Mouse (Mus musculus): ENCODE measurements around the gene Lonp1. TPM values are rescaled to one million over a fixed set of nuclear protein-coding genes. Genes with fewer than 3 reads are reported as not detected.

The Lonp1 gene
- polyA plus RNA-seq (2015; fragmentation: Nextera tagmentation; extraction: Ambion mirVana): 31.1 and 32.0 TPM in 2 replicates

DNA sequence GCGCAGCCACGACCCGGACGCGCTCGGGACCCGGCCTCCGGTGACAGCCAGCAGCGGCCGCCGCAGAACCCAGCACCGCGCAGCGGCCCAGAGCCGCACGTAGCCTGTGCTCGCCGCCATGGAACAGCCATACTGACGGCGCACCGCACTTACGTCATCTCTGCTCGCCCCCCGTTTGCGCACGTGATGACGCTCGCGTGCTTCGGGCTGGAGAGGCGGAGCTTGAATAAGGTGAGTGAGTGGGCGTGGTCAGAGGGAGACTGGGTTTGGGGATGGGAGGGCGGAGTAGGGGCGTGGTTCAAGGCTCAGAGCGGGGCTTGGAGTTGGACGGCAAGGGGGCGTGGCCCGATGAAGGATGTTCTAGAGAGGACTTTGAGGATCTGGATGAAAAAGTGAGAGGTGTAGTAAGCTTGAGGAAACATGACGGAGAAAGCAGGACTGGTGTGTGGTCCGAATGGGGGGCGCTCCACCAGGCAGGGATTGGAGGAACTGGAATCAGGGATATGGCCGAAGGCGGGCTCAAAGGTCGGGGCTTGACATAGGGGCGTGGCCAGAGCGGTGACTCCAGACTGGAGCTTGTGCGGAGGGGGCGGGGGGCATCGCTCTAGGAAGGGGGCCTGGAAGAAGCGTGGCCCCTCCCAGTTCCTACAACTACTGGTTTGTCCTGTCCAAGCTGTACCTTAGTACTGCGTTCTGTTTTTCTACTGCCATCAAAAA, at the start of gene Lonp1:
Gene Lonp1, minus strand, starts transcription at position 134 of the 717 bp plus-strand sequence.

DNA sequence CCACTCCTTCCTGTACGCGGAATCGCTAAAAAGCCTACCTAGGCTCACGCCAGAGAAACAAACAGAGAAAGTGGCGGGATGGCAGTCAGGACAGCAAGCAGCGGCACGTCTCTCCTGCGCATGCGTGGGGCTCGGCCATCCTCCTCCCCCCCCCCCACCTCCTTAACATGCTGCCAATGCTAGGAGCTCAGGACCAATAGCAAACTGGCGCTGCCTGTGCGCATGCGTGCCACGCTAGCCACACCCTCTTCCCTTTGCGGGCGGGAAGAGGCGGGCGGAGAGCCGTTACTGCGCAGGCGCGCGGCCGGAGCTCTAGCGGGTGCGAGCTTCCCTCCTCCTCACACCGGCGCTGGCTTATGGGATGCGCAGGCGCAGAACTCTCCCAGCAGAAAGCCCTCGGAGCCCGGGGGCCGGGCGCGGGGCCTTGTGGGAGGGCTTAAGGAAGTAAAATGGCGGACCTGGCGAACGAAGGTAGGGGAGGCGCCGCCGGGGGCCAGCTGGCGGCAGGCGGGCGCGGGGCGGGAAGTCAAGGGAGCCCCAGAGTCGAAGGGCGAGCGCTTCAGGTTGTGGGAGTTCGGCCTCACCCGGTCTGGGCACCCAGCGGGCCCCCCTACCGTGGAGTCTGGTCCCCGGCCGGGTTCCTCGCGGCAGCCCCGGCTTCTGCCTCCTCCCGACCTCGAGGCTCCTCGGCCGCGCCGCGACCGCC, 46.4 kb upstream of the Lonp1 start, which contains the start of gene Ranbp3:
Gene Ranbp3, plus strand, starts transcription at position 354 of the 706 bp plus-strand sequence.

GRCm38 (mm10) chr17:56627530-56628277, 1.0 kb upstream of the Lonp1 start, which contains the start of gene Catsperd:
Gene Catsperd (plus strand): TSS chr17:56628143.

DNA sequence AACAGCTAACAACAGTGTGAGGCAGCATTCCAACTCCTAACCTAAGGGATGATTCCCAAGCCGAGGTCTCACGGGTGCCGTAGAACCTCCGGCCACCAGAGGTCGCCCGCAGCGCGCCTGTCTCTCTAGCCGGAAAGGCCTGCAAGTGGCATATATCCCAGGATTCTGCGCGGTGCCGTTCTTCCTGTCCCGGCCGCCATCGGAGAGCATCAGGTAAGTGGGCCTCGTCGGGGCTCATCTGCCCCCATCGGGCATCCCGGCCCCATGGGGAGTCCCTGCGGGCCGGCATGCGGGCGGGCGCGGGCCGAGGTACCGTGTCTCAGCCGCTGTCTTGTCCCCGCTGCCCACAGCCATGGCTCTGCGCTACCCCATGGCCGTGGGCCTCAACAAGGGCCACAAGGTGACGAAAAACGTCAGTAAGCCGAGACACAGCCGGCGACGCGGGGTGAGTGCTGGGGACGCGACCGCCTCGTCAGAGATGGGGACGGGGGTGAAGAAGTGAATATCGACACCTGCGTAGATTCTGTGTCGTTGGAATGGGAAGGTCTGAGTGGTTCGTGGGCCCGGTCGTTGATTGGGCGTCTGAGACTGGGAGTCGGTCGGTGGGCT, 13.3 kb downstream of the Lonp1 start, which contains the start of gene Rpl36:
Gene Rpl36, plus strand, starts transcription at position 181 of the 609 bp plus-strand sequence.

DNA sequence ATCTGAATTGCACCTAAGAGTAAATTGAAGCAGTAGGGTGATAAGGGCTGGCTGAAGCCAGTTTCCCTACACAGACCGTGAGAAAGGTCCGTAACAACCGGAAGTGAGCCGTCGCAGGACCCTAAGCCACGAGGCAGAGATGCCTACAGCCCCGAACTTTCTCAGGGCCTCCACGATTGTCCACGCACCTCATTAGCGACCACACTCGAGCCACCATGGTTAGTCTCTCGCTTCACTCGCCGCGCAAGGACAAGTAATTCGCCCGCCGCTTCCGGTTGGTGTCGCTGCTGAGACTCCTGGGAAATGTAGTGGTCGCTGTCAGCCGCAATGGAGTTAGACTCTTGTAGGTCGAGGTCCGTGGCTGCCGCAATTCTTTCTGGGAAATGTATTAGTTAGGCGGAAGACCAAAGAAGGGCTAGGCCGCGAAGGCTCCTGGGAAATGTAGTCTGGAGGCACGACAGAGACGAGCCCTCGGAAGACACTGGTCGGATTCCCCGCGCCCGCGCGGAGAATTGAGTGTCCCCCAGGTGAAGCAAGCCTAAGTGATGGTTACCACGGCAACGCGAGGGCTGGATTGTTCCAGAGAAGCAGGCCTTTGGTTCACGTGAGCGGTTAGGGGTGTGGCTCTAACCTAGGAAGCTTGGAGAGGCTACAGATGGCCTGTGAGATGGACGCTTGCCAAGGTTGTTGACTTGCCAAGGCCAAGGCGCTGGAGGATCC, 17.1 kb downstream of the Lonp1 start, which contains the start of gene 2410015M20Rik:
Gene 2410015M20Rik, minus strand, starts transcription at position 320 of the 720 bp plus-strand sequence.

DNA sequence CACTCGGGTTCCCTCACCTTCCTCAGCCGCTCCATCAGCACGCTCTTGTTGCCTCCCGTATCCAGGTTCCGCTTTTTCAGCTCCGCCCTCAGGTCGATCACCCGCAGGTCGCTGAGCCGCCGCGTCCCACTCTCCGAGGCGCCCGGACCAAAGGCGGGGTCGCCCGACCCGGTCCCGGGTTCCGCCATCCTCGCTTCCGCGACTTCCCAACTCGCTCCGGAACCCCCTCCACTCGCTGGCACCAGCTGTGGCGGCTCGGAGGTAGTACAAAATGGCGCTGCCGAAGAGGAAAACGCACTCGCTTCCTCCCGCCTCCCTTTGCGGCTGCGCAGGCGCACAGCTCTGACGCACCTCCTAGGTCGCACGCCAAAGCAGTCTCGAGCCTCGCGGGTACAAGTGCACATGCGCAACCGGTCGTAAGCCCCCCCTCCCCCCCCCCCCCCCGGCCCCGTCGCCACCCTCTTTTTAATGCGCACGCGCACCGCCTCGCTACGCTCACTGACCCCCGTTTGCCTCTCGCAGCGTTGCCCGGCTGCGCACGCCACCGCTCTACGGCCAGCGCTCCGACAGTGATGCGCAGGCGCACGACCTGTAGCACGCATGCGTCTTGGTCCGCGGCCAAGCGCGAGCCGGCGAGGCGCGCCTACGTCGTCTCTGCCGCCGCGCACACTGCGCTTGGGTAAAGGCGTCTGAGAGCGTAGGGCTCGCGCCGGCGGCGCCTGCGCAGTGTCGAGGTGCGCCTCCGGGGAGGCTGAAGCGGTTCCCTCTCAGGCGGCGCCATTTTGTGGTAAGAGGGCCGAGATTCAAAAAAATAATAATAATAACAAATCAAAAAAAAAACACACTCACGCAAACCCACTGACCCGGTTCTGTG, 42.2 kb downstream of the Lonp1 start, which contains the start of the genes Safb2 and Safb:
Gene Safb2, minus strand, starts transcription at position 329 of the 874 bp plus-strand sequence.
Gene Safb, plus strand, starts transcription at position 569 of the 874 bp plus-strand sequence.

Other genes starting within 250 kb of the Lonp1 start
- 13.2 and 17.0 TPM in 2 replicates for gene Ptprs, start 150.4 kb downstream of the Lonp1 start, polyA plus RNA-seq (2015; fragmentation: Nextera tagmentation; extraction: Ambion mirVana)
- not detected in 2 replicates for gene Znrf4, start 114.5 kb downstream of the Lonp1 start, polyA plus RNA-seq (2015; fragmentation: Nextera tagmentation; extraction: Ambion mirVana)
- 0.28 and 0.56 TPM in 2 replicates for gene Gm20219, start 72.5 kb downstream of the Lonp1 start, polyA plus RNA-seq (2015; fragmentation: Nextera tagmentation; extraction: Ambion mirVana)
- 53.0 and 53.3 TPM in 2 replicates for gene Safb2, start 42.3 kb downstream of the Lonp1 start, polyA plus RNA-seq (2015; fragmentation: Nextera tagmentation; extraction: Ambion mirVana)
- gene Safb, start 42.1 kb downstream of the Lonp1 start, polyA plus RNA-seq (2015; fragmentation: Nextera tagmentation; extraction: Ambion mirVana): 56.7 and 58.7 TPM in 2 replicates
- gene 2410015M20Rik, start 17.1 kb downstream of the Lonp1 start, polyA plus RNA-seq (2015; fragmentation: Nextera tagmentation; extraction: Ambion mirVana): 194 and 195 TPM in 2 replicates
- gene Rpl36, start 13.5 kb downstream of the Lonp1 start, polyA plus RNA-seq (2015; fragmentation: Nextera tagmentation; extraction: Ambion mirVana): 1,975 and 1,990 TPM in 2 replicates
- gene Catsperd, start 1.3 kb upstream of the Lonp1 start, polyA plus RNA-seq (2015; fragmentation: Nextera tagmentation; extraction: Ambion mirVana): 0.05 and 0.14 TPM in 2 replicates
- gene Ranbp3, start 46.4 kb upstream of the Lonp1 start, polyA plus RNA-seq (2015; fragmentation: Nextera tagmentation; extraction: Ambion mirVana): 43.6 and 44.4 TPM in 2 replicates
- gene Ndufa11, start 90.9 kb upstream of the Lonp1 start, polyA plus RNA-seq (2015; fragmentation: Nextera tagmentation; extraction: Ambion mirVana): 270 and 276 TPM in 2 replicates
- 6.5 and 9.3 TPM in 2 replicates for gene Vmac, start 91.1 kb upstream of the Lonp1 start, polyA plus RNA-seq (2015; fragmentation: Nextera tagmentation; extraction: Ambion mirVana)
- 1.2 and 1.6 TPM in 2 replicates for gene Nrtn, start 130.6 kb upstream of the Lonp1 start, polyA plus RNA-seq (2015; fragmentation: Nextera tagmentation; extraction: Ambion mirVana)
- gene Dus3l, start 137.9 kb upstream of the Lonp1 start, polyA plus RNA-seq (2015; fragmentation: Nextera tagmentation; extraction: Ambion mirVana): 16.3 and 20.4 TPM in 2 replicates
- 0.68 and 0.69 TPM in 2 replicates for gene Prr22, start 143.4 kb upstream of the Lonp1 start, polyA plus RNA-seq (2015; fragmentation: Nextera tagmentation; extraction: Ambion mirVana)
- gene Rfx2, start 204.1 kb upstream of the Lonp1 start, polyA plus RNA-seq (2015; fragmentation: Nextera tagmentation; extraction: Ambion mirVana): 9.1 and 9.9 TPM in 2 replicates
- not detected in 2 replicates for gene Acsbg2, start 247.6 kb upstream of the Lonp1 start, polyA plus RNA-seq (2015; fragmentation: Nextera tagmentation; extraction: Ambion mirVana)
- 0.14 and 0.29 TPM in 2 replicates for gene 1700061G19Rik, start 248.6 kb upstream of the Lonp1 start, polyA plus RNA-seq (2015; fragmentation: Nextera tagmentation; extraction: Ambion mirVana)